Mouse (Mus musculus) R1 (cell line): ENCODE measurements around the gene Kdm1a.

Experiments
- DNase-seq: peaks from one replicate; pipeline ENCODE4 v3.0.0-alpha.2; 2018; ENCODE audit warnings: low read depth, low spot score

The Kdm1a gene

DNA sequence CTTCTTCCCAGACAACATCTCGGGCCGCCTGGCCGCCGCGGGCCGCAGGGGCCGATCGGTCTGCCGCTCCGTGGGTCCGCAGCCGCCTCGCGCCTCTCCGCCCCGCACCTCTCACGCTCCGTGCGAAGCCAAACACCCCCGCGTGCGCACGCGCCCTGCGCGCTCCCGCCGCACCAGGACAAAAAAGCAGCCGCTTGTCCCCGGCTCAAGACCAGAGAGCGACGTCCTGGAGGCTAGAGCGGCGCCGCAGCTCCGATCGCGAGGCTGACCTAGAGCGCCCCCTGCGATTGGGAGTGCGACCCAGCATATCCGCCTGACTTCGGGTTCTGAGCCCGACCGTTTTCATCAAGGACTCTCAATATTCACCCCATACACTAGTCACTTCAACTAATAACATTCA lies at the start of gene Kdm1a:
Kdm1a (minus strand) TSS at position 156 of the 400 bp plus-strand sequence.
- peak; percentile 96 for DNase-seq

DNA sequence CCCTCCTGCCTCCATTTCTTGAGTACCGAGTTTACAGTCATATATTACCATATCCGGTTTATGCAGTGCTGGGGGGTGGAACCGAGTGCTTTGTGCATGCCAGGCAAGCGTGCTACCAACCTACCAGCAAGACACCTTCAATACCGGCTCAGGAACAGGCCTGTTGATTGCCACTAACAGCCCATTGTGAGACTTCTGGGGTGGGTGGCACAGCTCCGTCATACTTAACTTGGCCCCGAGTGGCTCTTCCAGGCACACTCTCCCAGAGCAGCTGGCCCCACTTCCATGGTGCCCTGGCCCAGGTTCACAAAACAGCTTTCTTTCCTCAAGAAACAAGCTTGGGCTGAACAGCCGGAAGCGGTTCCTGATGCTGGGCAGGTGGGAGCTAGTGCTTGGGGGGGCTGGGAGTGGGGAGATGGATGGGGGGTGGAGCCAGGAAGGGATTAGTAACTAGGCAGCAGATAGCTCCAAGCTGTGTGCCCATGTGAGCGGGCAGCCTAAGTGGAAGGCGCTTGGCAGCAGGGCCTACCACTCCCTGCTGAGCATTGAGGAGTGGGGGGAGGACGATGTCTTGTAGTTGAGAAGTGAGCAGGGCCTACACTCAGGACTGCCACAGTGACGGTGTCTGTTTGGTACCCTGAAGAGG lies 49.5 kb upstream of the Kdm1a start:
- no peak for DNase-seq

DNA sequence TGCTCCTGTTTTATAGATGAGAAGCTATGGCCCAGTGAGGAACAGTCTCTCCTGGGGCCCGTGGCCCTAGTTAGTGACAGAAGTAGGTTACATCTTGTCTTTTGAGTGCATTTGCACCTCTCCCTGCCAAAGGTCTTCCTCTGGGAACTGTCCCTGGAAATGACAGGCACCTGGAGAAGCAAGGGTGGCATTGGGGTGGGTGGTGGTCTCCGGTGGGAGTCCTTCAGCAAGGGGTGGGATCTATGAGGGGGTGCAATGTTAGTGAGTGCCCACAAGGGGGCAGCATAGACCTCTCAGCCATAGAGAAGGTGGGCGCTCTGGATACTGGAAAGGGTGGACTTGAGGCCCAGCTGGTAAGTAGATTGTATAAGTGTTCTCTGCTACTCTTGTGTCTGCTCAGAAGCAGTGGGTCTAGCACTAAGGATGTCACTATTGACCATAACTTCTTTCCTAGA lies 48.9 kb upstream of the Kdm1a start:
- peak; percentile 55 for DNase-seq

DNA sequence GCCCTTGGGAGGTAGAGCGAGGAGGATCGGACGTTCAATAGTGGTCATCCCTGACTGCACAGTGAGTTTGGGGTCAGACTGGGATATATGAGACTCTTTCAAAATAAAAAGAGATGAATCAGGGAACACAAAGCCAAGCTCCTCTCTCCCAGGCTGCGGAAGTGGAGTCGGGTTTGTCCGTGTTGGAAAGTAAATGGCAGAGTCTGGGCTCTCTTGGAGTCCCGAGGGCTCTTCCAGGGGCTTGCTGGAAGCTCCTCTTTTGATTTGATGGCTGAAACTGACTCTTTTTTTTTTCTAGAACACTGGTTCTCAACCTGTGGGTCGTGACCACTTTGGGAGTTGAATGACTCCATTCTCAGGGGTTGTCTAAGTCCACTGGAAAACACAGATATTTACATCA lies 47.7 kb upstream of the Kdm1a start:
- no peak for DNase-seq

DNA sequence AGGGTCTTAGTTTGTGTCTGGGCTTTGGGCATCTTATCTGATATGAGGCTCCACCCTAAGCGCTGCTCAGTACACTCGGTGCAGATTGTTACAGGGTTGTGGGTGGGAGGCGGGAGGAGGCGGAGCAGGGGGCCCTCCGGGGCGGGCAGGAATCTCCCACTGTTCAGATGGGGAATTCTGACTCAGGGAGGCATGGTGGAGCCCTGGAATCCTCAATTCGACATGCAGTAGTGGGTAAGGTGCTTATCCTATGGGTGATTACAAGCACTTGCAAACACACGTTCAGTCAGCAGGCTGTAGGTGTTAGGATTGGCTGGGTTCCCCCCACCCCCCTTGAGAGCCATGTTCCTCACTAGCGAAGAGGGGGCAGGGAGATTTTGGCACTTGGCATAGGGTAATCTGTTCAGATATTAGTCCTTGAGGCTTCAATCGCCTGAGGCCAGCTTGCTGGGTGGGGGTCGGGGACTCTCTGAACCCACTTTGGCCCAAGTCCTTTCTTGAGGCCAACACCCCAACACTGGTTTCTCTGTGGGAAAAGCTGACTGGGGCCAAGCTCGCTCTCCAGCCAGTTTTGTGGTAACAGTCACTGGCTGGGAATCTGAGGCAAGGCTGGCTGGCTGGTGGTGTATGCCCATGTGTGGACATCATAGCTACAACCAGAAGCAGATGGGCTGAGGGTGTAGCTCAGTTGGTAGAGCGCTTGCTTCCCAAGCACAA lies 47.1 kb upstream of the Kdm1a start:
- DNase-seq, result no peak

DNA sequence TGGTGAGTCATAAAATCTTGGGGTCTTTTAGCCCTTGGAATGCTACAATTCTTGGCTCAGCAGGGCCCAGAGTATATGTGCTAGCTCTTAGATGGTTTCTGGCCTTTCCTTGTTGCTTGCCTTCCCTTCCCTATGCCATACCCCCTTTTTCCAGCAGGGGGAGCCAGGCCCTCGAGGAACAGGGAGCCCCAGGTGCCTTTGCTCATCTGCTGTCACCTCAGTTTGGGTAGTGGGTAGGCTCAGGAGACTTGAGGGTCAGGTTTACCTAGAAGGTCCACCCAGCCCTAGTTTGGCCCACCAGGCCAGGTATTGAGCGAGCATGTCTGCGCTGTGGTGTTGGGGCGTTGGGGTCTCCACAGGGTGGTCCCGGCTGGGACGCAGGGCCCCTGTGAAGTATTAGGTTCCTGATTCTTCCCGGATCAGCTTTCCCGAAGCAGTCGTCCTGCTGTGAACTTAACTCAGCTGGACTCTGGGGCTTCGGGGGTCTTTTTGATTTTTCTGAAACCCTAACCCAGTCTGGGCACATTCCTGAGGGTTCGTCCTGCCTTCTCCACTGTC lies 46.5 kb upstream of the Kdm1a start:
- DNase-seq, result peak; percentile 81

DNA sequence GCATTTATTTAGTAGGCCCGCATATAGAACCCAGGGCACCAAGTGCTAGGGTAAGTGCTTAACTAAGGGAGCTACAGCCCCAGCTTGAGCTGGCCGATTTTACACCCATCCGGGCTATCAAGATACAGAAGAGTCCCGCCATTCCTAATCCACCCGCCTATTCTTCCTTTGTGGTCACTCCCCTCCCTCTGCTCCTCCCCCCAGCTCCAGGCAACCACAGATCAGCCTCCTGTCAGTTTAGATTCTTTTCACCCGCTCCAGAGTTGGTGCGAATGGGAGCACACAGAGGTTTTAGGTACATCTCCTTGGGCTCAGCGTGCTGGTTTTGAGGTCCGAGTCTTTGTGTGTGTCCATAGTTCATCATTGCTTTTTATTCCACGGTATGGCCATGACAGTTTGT lies 36.4 kb upstream of the Kdm1a start:
- peak; percentile 85 for DNase-seq

DNA sequence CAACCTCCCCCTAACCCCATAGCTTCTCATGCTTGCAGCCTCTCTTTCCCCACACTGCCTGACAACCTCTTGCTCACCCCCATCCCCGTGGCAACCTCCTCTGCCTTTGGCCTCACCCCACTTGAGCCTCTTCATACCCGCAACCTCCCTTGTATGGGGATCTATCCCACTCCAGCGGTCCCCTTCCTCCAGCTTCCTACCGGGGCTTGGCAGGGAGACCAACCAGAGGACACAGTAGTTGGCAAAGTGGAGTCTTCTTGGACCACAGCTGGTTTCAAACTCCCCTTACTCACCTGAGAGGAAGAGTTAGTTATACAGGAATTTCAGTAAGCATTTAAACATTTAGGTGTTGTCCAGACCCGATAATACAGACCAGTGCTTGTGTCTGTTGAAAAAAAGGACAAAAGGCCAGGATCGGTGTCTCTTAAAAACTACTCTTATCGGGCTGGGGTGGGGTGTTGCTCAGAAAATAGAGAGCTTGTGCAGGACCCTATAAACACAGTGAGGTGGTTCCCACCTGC lies 35.8 kb upstream of the Kdm1a start:
- DNase-seq, result peak; percentile 42

DNA sequence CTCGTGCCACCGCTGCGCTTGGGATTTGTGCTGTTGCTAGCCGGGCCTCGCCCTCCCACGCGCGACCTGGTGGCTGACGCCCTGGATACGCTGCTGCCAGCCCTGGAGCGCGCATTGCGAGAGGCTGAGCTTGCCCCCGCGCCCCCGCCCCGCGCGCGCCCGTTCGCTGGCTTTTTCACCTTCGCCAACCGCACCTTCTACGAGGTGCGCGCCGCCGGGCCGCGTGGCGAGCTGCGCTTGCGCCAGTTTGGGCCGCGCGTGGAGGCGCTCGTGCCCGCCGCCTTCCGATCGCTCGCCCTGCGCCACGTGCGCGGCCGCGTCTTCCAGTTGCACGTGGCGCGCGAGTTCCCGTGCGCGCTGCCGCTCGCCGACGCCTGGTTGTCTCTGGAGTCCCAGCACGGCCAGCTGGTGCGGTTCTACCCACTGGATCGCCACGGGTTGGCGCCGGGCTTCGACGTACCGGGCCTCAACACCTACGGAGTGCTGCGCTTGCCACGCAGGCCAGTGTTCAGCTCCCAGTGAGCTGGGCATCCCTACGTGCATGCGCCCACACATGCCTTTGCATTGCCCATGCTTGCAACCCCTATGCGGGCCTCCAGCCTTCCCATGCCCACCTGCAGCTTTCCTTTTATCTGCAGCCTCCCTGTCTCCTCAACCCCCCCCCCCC lies 35.2 kb upstream of the Kdm1a start:
- DNase-seq, result peak; percentile 61

DNA sequence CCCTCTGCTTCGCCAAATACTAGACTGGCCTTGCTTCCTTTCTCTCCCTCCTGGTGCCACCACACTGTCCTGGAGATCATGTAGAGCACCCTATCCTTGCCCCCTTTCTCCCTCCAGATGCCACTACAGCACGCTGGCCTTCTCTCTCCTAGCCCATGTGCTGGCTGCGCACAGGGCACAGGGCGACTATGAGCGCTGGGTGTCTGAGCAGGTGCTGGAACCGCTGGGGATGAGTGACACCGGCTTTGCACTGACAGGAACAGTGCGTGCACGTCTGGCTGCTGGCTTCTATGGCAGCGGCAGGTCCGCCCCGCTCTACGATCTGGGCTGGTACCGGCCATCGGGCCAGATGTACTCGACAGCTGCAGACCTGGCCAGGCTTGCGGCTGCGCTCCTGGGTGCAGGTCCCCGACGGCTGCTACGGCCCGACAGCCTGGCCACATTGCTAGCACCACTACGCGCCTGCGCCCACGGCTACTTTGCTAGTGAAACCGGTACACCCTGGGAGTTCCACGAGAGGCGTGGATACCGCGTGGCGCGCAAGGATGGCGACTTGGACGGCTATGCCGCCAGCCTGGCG lies 34.5 kb upstream of the Kdm1a start:
- peak; percentile 28 for DNase-seq

DNA sequence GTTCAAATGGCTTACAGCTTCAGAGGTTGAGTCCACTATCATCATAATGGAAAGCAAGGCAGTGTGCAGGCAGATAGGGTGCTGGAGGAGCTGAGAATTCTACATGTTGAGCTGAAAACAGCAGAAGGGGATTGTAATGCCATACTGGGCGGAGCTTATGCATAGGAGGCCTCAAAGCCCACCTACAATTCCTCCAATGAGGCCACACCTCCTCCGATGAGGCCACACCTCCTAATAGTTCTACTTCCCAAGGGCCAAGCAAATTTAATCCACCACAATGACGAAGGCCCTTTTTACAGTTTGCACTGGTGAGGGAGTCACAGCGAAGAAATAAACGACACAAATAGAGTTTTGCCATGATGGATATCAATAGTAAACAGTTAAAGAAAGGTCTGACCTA lies 34.0 kb upstream of the Kdm1a start:
- DNase-seq, result peak; percentile 89

DNA sequence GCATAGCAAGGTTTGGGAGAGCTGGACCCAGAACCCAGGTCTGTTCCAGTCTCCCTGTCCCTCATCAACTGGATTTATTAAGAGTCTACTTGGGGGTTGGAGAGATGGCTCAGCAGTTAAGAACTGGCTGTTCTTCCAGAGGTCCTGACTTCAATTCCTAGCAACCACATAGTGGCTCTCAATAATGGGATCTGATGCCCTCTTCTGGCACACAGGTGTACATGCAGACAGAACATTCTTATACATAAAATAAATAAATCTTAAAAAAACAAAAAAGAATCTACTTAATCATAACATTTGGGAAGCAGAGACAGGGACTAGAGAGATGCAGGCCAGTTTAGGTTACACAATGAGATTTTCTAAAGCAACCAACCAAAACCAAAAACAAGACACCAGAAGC lies 33.5 kb upstream of the Kdm1a start:
- DNase-seq, result peak; percentile 50

DNA sequence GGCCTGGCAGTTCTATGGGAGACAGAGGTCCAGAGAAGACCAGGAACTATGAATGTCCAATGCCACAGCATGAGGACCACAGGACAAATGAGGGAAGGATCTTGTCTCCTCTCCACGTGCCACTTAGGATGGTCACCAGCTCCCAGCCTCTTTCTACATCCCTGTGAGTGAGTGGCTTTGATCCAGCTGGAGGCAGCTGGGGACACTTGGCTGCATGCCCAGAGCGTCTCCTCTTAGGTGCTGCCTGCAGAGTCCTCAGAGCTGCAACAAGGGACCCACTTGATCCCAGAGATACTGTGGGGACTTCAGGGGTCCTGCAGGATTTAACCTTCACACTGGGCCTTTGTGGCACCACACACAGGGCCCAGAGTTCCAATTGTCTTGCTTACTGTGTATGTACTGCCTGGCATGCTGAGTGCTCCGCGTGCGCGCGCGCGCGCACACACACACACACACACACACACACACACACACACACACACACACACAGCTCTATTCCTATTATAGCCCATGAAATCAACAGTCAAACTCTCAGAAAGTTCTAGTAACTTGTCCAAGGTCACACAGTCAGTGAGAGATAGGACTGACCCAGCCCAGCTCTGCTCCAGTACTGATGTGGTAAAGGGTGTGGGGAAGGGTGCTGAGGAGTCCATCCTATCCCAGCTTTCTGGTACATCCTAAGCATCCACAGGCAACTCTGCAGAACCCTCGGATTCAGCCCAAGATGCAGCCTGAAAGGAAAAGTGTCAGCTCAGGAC lies 28.9 kb upstream of the Kdm1a start:
- no peak for DNase-seq

DNA sequence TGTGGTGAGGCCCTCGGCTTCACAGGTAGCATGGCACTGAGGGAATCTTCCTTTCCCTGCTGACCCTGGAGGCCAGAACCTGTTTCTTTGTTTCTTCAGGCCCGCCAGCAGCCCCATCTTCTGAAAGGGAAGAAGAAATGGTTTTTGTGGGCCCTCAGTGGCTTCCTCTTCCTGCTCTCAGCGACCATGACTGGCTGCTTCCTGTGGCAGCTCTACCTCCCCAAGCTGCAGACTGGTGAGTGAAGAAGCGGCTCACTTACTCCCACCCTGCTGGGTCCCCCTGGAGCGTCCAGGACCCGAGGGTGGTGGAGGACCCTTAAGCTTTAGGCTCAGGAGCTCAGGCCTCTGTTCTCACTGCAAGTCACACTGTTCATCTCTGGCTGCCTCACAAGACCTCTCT lies 24.1 kb upstream of the Kdm1a start:
- DNase-seq, result no peak

DNA sequence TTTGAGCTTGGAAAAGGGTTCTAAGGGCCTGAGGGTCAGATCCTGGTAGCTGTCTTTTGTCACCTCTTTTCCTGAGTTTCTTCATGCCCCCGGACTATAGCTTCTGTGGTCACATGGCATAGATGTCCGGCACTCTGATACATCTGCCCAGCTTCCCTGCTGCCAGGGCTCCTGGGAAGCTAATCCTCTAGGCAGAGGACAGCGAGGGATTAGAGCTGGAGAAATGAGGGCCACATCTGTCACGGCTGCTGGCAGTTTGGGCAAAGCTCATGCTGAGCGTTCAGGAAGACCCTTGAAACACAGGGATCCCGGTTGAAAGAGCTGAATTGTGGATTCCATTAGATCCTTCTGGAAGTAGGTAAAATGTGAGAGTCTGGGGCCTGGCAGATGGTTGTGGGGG lies 19.9 kb upstream of the Kdm1a start, which contains the start of gene Lactbl1:
Lactbl1 (plus strand) TSS at position 234 of the 400 bp plus-strand sequence.
- no peak for DNase-seq

DNA sequence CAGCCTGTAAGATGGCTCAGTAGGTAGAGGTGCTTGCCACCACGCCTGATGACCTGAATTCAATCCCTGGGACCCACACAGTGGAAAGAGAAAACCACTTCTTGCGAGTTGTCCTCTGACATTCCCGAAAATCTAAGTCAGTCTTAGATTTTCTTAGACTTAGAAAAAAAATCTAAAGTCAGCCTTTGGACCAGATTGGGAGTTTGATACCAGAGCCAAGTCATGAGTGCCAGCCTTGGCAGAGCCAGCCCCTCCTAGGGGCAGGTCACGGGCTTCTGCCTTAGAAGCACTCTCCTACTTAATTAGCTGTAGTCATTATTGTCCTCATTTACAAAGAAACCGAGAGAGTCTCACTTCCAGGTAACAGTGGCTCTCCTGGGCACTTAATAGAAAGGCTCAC lies 19.4 kb upstream of the Kdm1a start:
- no peak for DNase-seq

DNA sequence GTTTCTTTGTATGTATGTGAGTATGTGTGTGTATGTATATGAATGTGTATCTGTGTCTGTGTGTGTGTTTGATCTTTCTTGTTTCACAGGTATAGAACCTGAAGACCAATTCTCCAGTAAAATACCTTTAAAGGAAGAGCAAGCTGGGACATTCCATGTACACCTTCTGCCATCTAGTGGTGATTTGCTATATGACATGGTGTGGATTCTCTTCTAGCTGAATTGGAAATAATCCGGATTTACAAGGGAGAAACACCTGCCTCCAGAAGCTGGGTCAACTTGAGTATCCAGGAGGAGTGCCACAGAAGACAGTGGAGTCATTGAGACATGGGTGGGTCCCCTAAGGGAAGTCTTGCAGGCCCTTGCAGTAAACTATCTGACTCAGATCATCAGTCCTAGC lies 18.8 kb upstream of the Kdm1a start:
- peak; percentile 68 for DNase-seq

DNA sequence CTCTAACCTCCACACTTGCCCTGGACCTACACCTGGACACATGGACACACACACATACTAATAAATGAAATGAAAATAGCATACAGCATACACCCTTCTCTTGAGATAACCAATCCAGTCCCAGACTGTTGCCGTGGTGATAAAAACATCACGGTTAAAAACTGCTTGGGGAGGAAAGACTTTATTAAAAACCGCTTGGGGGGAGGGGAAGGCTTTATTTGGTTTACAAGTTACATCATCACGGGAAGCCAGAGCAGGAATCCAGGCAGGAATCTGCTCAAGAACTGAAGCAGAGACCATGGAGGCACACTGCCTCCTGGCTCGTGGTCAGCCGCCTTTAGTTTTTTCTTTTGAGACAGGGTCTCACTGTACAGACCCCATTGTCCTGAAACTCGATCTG lies 11.1 kb upstream of the Kdm1a start:
- DNase-seq, result no peak

DNA sequence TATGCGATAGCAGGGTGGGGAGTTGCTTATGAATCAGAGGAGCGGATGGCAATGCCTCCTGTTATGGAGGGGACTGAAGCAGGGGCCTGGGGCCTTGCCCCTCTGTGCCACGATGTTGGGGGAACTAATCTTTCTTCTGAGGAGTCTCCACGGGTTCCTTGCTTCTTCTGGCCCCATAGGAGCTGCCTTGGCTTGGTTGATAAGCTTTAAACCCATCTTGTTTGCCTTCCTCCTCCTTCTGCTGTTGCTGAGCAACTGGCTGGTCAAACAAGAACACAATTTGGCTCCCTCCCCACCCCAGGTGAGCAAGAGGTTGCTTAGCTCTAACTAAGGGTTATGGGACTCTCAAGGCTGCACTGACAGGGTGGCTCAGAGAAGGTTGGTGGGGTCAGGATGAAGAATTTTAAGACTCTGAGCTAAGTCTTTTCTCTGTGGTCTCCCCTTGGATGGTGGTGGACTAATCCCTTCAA lies 7.9 kb upstream of the Kdm1a start, which contains the start of gene Tex46:
Tex46 (plus strand) TSS at position 51 of the 470 bp plus-strand sequence.
- DNase-seq, result no peak

DNA sequence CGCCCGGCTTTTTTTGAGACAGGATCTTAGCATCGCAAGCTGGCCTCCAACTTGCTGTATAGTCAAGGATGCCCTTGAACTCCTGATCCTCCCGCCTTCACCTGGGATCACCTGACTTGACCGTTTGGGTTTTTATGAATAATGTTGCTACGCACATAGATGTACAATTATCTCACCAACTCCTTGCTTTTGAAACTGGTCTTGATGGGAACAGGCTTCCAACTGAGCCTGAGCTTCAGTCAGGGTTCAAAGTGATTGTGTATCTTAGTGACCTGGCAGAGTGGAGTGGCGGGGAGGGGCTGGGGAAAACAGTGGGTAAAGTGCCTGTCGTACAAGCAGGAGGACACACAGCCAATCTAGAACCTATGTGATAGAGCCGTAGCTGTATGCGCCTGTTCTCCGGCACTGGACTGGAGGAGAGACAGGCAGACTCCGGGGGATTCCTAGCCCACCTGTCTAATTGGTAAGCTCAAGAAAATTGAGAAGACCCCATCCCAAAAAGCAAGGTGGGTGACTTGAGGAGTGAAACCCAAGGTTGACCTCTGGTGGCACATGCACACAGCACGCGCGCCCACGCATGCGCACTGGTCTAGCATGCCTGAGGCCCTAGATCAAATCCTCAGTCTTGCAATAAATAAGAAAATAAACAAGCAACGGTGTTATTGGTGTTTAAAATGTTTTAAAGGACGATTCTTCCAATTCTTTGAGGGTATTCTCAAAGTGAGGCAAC lies 3.4 kb upstream of the Kdm1a start:
- DNase-seq, result peak; percentile 86
